Mouse (Mus musculus) c-Kit-positive CD71-positive TER-119-negative erythroid progenitor cells, embryonic 14.5 days (primary cell): ENCODE measurements at regions not wholly inside any gene's neighbourhood (a gene's known extent, or its start where the extent isn't known, plus 50 kb on each side); places are given as distances from the start of the nearest gene placed in this dataset.
"Not testable (repeated sequence)": the region's sequence is repeated elsewhere in the genome, so short reads cannot be mapped to it uniquely, and the experiment has no call there.

Experiments
- DNase-seq: peaks from one replicate; pipeline ENCODE4 v3.0.0-alpha.2; 2013; ENCODE audit warnings: low read depth

GRCm38 (mm10) chr10:51397016-51397415, 83.4 kb upstream of the Gm49339 start:
- DNase-seq = not testable (repeated sequence)

- DNase-seq = peak; percentile 46
Measured at GRCm38 (mm10) chr10:51405141-51405540, 75.3 kb upstream of the Gm49339 start.

- no peak for DNase-seq
Measured at GRCm38 (mm10) chr10:51412795-51413194, 67.6 kb upstream of the Gm49339 start.

GRCm38 (mm10) chr10:51414512-51414911, 65.9 kb upstream of the Gm49339 start:
- DNase-seq = no peak

GRCm38 (mm10) chr10:51416723-51417122, 63.7 kb upstream of the Gm49339 start:
- no peak for DNase-seq

GRCm38 (mm10) chr10:51417221-51417911, 63.0 kb upstream of the Gm49339 start:
- no peak for DNase-seq

GRCm38 (mm10) chr10:51418550-51418949, 61.9 kb upstream of the Gm49339 start:
- DNase-seq = no peak

- DNase-seq = no peak
Measured at GRCm38 (mm10) chr10:51422501-51422900, 57.9 kb upstream of the Gm49339 start.
